In the genomic region with DNA sequence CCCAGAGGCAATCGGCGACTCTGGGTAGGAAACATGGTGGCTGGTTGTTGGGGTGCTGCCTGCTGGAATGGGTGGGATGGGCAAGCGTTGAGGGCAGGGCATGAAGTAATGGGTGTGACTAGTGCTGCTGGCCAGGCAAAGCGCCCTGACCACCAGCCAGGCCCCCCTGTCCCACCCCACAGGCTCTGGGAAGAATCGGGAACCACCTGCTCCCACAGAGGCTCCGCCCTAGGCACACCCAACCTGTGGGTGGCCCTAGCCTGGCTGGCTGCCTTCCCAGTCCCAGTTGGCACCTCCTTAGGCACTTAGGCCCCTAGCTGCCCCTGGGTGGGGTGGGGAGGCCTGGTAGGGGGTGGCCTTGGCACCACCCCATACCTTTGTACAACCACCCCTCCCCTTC, we compare ENCODE assay signal across 8 mouse cellular contexts. TPM values are rescaled to one million over a fixed set of nuclear protein-coding genes. Genes with fewer than 3 reads are reported as not detected.
DNase-seq lines count a peak whose midpoint lies in the region; ATAC-seq and TF ChIP-seq lines count a peak whose summit lies in the region.

No protein-coding gene starts in this region.

- H3K27me3 ChIP-seq in G1E (ENCODE audit: insufficient read depth, low read length): no peaks in the 10 kb centered on the region
- H3K27me3 ChIP-seq in forebrain, embryonic 12.5 days: no peaks in the 10 kb centered on the region
- no peaks in the 10 kb centered on the region for H3K27me3 ChIP-seq in hindbrain, postnatal 0 days (ENCODE audit: insufficient read depth, low read length)
- H3K27me3 ChIP-seq in liver, embryonic 12.5 days (replicated peaks): no peaks in the 10 kb centered on the region

- ATAC-seq in cerebellum, adult (ENCODE audit: insufficient number of reproducible peaks, low FRiP score, low TSS enrichment): no peak
- no peak for ATAC-seq in G1E (ENCODE audit: extremely low read depth, insufficient number of reproducible peaks, low FRiP score, poor library complexity, severe bottlenecking)
- no peak for ATAC-seq in forebrain, embryonic 12.5 days (ENCODE audit: low FRiP score)
- no peak for ATAC-seq in hindbrain, postnatal 0 days
- no peak for ATAC-seq in liver, embryonic 12.5 days

- H3K4me3 ChIP-seq in G1E (ENCODE audit: low read depth, low read length): peak overlapping the region; percentile 58; the same call in 1 of the 2 replicates
- no peak overlapping the region for H3K4me3 ChIP-seq in forebrain, embryonic 12.5 days (replicated peaks)
- no peak overlapping the region for H3K4me3 ChIP-seq in hindbrain, postnatal 0 days (ENCODE audit: low read length)
- H3K4me3 ChIP-seq in liver, embryonic 12.5 days: peak overlapping the region; percentile 5; the same call in 1 of the 2 replicates

- no peak for TF ChIP-seq CTCF in G1E (IDR thresholded peaks at IDR 0.05; ENCODE audit: low read depth, low read length)
- TF ChIP-seq CTCF in hindbrain, postnatal 0 days (IDR thresholded peaks at IDR 0.05; ENCODE audit: low read depth): no peak

- H3K27ac ChIP-seq in forebrain, embryonic 12.5 days: peak overlapping the region; percentile 19; the same call in 1 of the 2 replicates
- H3K27ac ChIP-seq in hindbrain, postnatal 0 days: peak overlapping the region; percentile 96
- peak overlapping the region; percentile 98 for H3K27ac ChIP-seq in liver, embryonic 12.5 days

- 90% methylated on average over 6 of the region's 6 CpGs for WGBS in forebrain, embryonic 12.5 days
- WGBS in hindbrain, postnatal 0 days: 74% methylated on average over 6 of the region's 6 CpGs
- 68% methylated on average over 6 of the region's 6 CpGs for WGBS in liver, embryonic 12.5 days (ENCODE audit: insufficient replicate concordance)

- peak; percentile 66 for DNase-seq in cerebellum, adult 8-10 months
- no peak for DNase-seq in G1E (ENCODE audit: low spot score)
- DNase-seq in hindbrain, postnatal 0 days (ENCODE audit: low spot score): no peak
- DNase-seq in frontal cortex, postnatal 10 days (ENCODE audit: low spot score in 2 of 2): no peak
- DNase-seq in ovary, postnatal 14 days (ENCODE audit: low spot score): no peak

- peaks cover 70% of the 10 kb centered on the region for H3K4me1 ChIP-seq in G1E (ENCODE audit: insufficient read depth, low read depth, low read length)
- H3K4me1 ChIP-seq in forebrain, embryonic 12.5 days: peaks cover 63% of the 10 kb centered on the region
- H3K4me1 ChIP-seq in hindbrain, postnatal 0 days (ENCODE audit: insufficient read depth, low read length): peaks cover 8% of the 10 kb centered on the region
- peaks cover 81% of the 10 kb centered on the region for H3K4me1 ChIP-seq in liver, embryonic 12.5 days

- H3K9ac ChIP-seq in forebrain, embryonic 12.5 days: no peak overlapping the region; the same call in 1 of the 2 replicates
- H3K9ac ChIP-seq in hindbrain, postnatal 0 days (replicated peaks; ENCODE audit: low read length): 0 out of 2 replicates have a peak overlapping the region, but pooled peaks have one; percentile 13
- peak overlapping the region; percentile 91 for H3K9ac ChIP-seq in liver, embryonic 12.5 days

- H3K9me3 ChIP-seq in G1E (replicated peaks): no peaks in the 10 kb centered on the region
- H3K9me3 ChIP-seq in forebrain, embryonic 12.5 days: no peaks in the 10 kb centered on the region
- no peaks in the 10 kb centered on the region for H3K9me3 ChIP-seq in hindbrain, postnatal 0 days (ENCODE audit: low read length)
- no peaks in the 10 kb centered on the region for H3K9me3 ChIP-seq in liver, embryonic 12.5 days (replicated peaks)

- H3K36me3 ChIP-seq in G1E (replicated peaks): peaks cover 58% of the 10 kb centered on the region
- H3K36me3 ChIP-seq in forebrain, embryonic 12.5 days (replicated peaks): peaks cover 38% of the 10 kb centered on the region
- peaks cover 9% of the 10 kb centered on the region for H3K36me3 ChIP-seq in hindbrain, postnatal 0 days (ENCODE audit: insufficient read depth, low read length)
- peaks cover 50% of the 10 kb centered on the region for H3K36me3 ChIP-seq in liver, embryonic 12.5 days

- no peak overlapping the region for H3K4me2 ChIP-seq in forebrain, embryonic 12.5 days
- no peak overlapping the region for H3K4me2 ChIP-seq in hindbrain, postnatal 0 days (ENCODE audit: low read depth, low read length)
- H3K4me2 ChIP-seq in liver, embryonic 12.5 days: peak overlapping the region; percentile 98

RNA-seq across cellular contexts. Expression of gene Midn, which starts 2.2 kb away (rescaled TPM):
- total RNA-seq in G1E (2014; fragmentation: Nextera tagmentation): 89.8 and 92.3 TPM in 2 replicates
- 19.2 and 24.3 TPM in 2 replicates for total RNA-seq in G1E (2017)
- polyA plus RNA-seq in G1E (2012): 295 and 302 TPM in 2 replicates
- 45.0 and 50.3 TPM in 2 replicates for polyA plus RNA-seq in forebrain, embryonic 12.5 days (2016; fragmentation: Nextera tagmentation; extraction: Ambion mirVana)
- 146 and 172 TPM in 2 replicates for total RNA-seq in hindbrain, postnatal 0 days (2014; rRNA removed)
- 14.7 and 15.8 TPM in 2 replicates for polyA plus RNA-seq in hindbrain, postnatal 0 days (2015; fragmentation: Nextera tagmentation; extraction: Ambion mirVana)
- polyA plus RNA-seq in liver, embryonic 12.5 days (2016; fragmentation: Nextera tagmentation; extraction: Ambion mirVana): 5.7 and 6.3 TPM in 2 replicates

RNA-seq across cellular contexts. Expression of gene Cbarp, which starts 5.3 kb away (rescaled TPM):
- total RNA-seq in G1E (2014; fragmentation: Nextera tagmentation) (67.2 and 74.4 TPM in 2 replicates), G1E (2017) (3.7 and 5.5 TPM in 2 replicates)
- polyA plus RNA-seq in G1E (2012): 66.6 and 73.9 TPM in 2 replicates
- 13.2 and 13.8 TPM in 2 replicates for polyA plus RNA-seq in forebrain, embryonic 12.5 days (2016; fragmentation: Nextera tagmentation; extraction: Ambion mirVana)
- 270 and 288 TPM in 2 replicates for total RNA-seq in hindbrain, postnatal 0 days (2014; rRNA removed)
- 95.5 and 106 TPM in 2 replicates for polyA plus RNA-seq in hindbrain, postnatal 0 days (2015; fragmentation: Nextera tagmentation; extraction: Ambion mirVana)
- 0.94 and 0.96 TPM in 2 replicates for polyA plus RNA-seq in liver, embryonic 12.5 days (2016; fragmentation: Nextera tagmentation; extraction: Ambion mirVana)

RNA-seq across cellular contexts. Expression of gene Atp5d, which starts 7.5 kb away (rescaled TPM):
- 248 and 258 TPM in 2 replicates for total RNA-seq in G1E (2014; fragmentation: Nextera tagmentation)
- total RNA-seq in G1E (2017): 81.9 and 82.7 TPM in 2 replicates
- 1,539 and 1,678 TPM in 2 replicates for polyA plus RNA-seq in G1E (2012)
- polyA plus RNA-seq in forebrain, embryonic 12.5 days (2016; fragmentation: Nextera tagmentation; extraction: Ambion mirVana): 405 and 428 TPM in 2 replicates
- total RNA-seq in hindbrain, postnatal 0 days (2014; rRNA removed): 273 and 303 TPM in 2 replicates
- polyA plus RNA-seq in hindbrain, postnatal 0 days (2015; fragmentation: Nextera tagmentation; extraction: Ambion mirVana): 733 and 736 TPM in 2 replicates
- polyA plus RNA-seq in liver, embryonic 12.5 days (2016; fragmentation: Nextera tagmentation; extraction: Ambion mirVana): 393 and 419 TPM in 2 replicates

RNA-seq across cellular contexts. Expression of gene Cirbp, which starts 19.9 kb away (rescaled TPM):
- total RNA-seq in G1E (2014; fragmentation: Nextera tagmentation) (18.1 and 21.2 TPM in 2 replicates), G1E (2017) (32.6 and 34.8 TPM in 2 replicates)
- polyA plus RNA-seq in G1E (2012): 41.4 and 45.2 TPM in 2 replicates
- 224 and 240 TPM in 2 replicates for polyA plus RNA-seq in forebrain, embryonic 12.5 days (2016; fragmentation: Nextera tagmentation; extraction: Ambion mirVana)
- total RNA-seq in hindbrain, postnatal 0 days (2014; rRNA removed): 257 and 261 TPM in 2 replicates
- polyA plus RNA-seq in hindbrain, postnatal 0 days (2015; fragmentation: Nextera tagmentation; extraction: Ambion mirVana): 730 and 732 TPM in 2 replicates
- 22.1 and 27.3 TPM in 2 replicates for polyA plus RNA-seq in liver, embryonic 12.5 days (2016; fragmentation: Nextera tagmentation; extraction: Ambion mirVana)

RNA-seq across cellular contexts. Expression of gene 1600002K03Rik, which starts 26.8 kb away (rescaled TPM):
- 1.6 TPM in 1 of 2 replicates, not detected in the other for total RNA-seq in G1E (2014; fragmentation: Nextera tagmentation)
- 7.8 and 8.9 TPM in 2 replicates for total RNA-seq in G1E (2017)
- polyA plus RNA-seq in G1E (2012): 4.8 and 5.0 TPM in 2 replicates
- 11.1 and 11.6 TPM in 2 replicates for polyA plus RNA-seq in forebrain, embryonic 12.5 days (2016; fragmentation: Nextera tagmentation; extraction: Ambion mirVana)
- 2.6 and 3.2 TPM in 2 replicates for total RNA-seq in hindbrain, postnatal 0 days (2014; rRNA removed)
- 4.3 and 4.4 TPM in 2 replicates for polyA plus RNA-seq in hindbrain, postnatal 0 days (2015; fragmentation: Nextera tagmentation; extraction: Ambion mirVana)
- 14.0 and 16.4 TPM in 2 replicates for polyA plus RNA-seq in liver, embryonic 12.5 days (2016; fragmentation: Nextera tagmentation; extraction: Ambion mirVana)

Comparison
In these comparisons a context has a peak if more than half of its experiments do, and no peak if none do; other contexts are left out.
1. H3K4me3 ChIP-seq: peak in G1E (single experiment) and liver, embryonic 12.5 days (single experiment); none in forebrain, embryonic 12.5 days (single experiment) and hindbrain, postnatal 0 days (single experiment).
2. H3K27ac ChIP-seq: peak in every context shown above with its lines; median percentile 98 in liver, embryonic 12.5 days; 96 in hindbrain, postnatal 0 days; 19 in forebrain, embryonic 12.5 days.